Mouse (Mus musculus) C2C12 (cell line): ENCODE data around the gene Dag1. TPM values are rescaled to one million over a fixed set of nuclear protein-coding genes. Genes with fewer than 3 reads are reported as not detected.

ENCODE experiments used
- H3K27me3 ChIP-seq: one replicate; pipeline ENCODE4 v1.6.1; 2011; ENCODE audit not compliant: control insufficient read depth, insufficient read depth, insufficient read length
- H3K36me3 ChIP-seq: one replicate; pipeline ENCODE4 v1.6.1; 2011; ENCODE audit not compliant: control insufficient read depth, insufficient read depth
- H3K4me3 ChIP-seq: one replicate; pipeline ENCODE4 v1.5.1; 2011; ENCODE audit warnings: mild to moderate bottlenecking, control low read depth; ENCODE audit not compliant: poor library complexity, insufficient read depth, severe bottlenecking
- H3K79me2 ChIP-seq: one replicate; pipeline ENCODE4 v1.6.1; 2011; ENCODE audit not compliant: control insufficient read depth, insufficient read depth
- H3K79me3 ChIP-seq: one replicate; pipeline ENCODE4 v1.6.1; 2011; ENCODE audit warnings: low read depth, control low read depth
- H3ac ChIP-seq: one replicate; pipeline ENCODE3; 2011; ENCODE audit warnings: low read depth; ENCODE audit not compliant: control insufficient read depth, insufficient read length
- CEBPB ChIP-seq: IDR thresholded peaks from one replicate; pipeline ENCODE4 v1.6.1; 2011; ENCODE audit warnings: low read depth, mild to moderate bottlenecking, control low read depth, moderate library complexity
- CTCF ChIP-seq: IDR thresholded peaks from one replicate; pipeline ENCODE4 v1.5.1; 2011; ENCODE audit not compliant: control insufficient read depth, insufficient read depth, insufficient read length
- FOSL1 ChIP-seq: IDR thresholded peaks from one replicate; pipeline ENCODE4 v1.8.0; 2011; ENCODE audit warnings: mild to moderate bottlenecking, low read length; ENCODE audit not compliant: poor library complexity, insufficient read depth, severe bottlenecking
- MAX ChIP-seq: IDR thresholded peaks from one replicate; pipeline ENCODE4 v1.6.1; 2011; ENCODE audit warnings: mild to moderate bottlenecking, control low read depth
- MYOD1 ChIP-seq: IDR thresholded peaks from one replicate; pipeline ENCODE4 v1.6.1; 2011; ENCODE audit warnings: low read depth; ENCODE audit not compliant: control insufficient read depth, insufficient read length
- MYOG ChIP-seq: IDR thresholded peaks from one replicate; pipeline ENCODE4 v1.6.1; 2011; ENCODE audit not compliant: control insufficient read depth, insufficient read length; ENCODE audit errors: extremely low read depth
- USF1 ChIP-seq: IDR thresholded peaks from one replicate; pipeline ENCODE4 v1.6.1; 2011; ENCODE audit warnings: low read depth, mild to moderate bottlenecking, control low read depth, moderate library complexity
- polyA plus RNA-seq: library from polyadenylated mRNA; unstranded; fragments of >200 nt; fragmentation: generic; extraction: Trizol; gene quantifications from one replicate; pipeline ENCODE4 v1.2.1, GENCODE M21; 2012; ENCODE audit warnings: missing spikeins

Gene Dag1
- polyA plus RNA-seq, 1 experiment, result 42.3 TPM

DNA sequence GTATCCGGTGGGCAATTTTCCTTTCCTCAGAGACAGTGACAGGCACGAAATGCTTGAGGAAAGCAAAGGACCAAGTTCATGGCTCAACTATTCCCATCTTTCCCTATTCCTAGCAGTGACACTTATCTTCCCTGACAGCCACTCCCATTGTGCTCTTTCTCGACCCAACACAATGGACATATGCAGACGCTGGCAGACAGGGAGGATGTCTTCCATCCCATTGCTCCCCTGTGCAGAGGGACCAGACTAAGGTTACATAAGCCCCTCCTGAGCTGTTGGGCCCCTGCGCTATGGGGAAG is 74.3 kb downstream of the Dag1 start:
- H3K36me3 ChIP-seq, result no peaks in the 10 kb centered on the region
- H3K79me3 ChIP-seq, result no peaks in the 10 kb centered on the region
- H3K79me2 ChIP-seq, result no peaks in the 10 kb centered on the region
- no peak for TF ChIP-seq MYOG
- no peak for TF ChIP-seq MAX
- TF ChIP-seq CTCF, result no peak
- no peak for TF ChIP-seq FOSL1
- H3K27me3 ChIP-seq, result peaks cover 54% of the 10 kb centered on the region
- H3ac ChIP-seq, result no peak overlapping the region
- H3K4me3 ChIP-seq, result no peak overlapping the region

DNA sequence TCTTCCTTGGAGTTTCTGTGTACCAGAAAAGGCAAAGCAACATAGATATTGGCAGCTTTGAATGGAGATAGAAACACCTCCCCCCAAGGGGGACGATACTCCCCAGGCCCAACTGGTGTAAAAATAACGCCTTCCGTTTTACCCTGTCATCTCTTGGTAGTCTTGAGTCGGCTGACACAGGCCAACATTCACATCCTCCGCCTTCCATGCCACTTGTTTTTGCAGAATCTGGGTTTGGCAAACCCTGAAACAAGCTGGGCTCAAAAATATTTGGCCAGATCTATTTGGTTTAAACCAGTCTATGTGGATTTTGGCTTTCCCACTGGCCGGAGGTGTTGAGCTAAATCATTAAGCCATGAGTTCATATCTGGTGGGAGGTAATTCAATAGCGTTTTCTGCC is 74.7 kb downstream of the Dag1 start:
- peaks cover 54% of the 10 kb centered on the region for H3K27me3 ChIP-seq
- no peaks in the 10 kb centered on the region for H3K79me2 ChIP-seq
- no peaks in the 10 kb centered on the region for H3K36me3 ChIP-seq
- TF ChIP-seq CEBPB, result no peak
- no peak overlapping the region for H3K4me3 ChIP-seq
- H3K79me3 ChIP-seq, result no peaks in the 10 kb centered on the region
- no peak overlapping the region for H3ac ChIP-seq

GRCm38 (mm10) chr9:108188511-108188910 is 75.2 kb downstream of the Dag1 start:
- Histone ChIP-seq H3K4me3 (no peak overlapping the region), H3K79me2 (no peaks in the 10 kb centered on the region), H3K27me3 (peaks cover 58% of the 10 kb centered on the region), H3K36me3 (no peaks in the 10 kb centered on the region), H3K79me3 (no peaks in the 10 kb centered on the region), H3ac (no peak overlapping the region)
- TF ChIP-seq CEBPB (no peak), MYOG (no peak), USF1 (no peak), MYOD1 (no peak), CTCF (no peak), MAX (no peak)

DNA sequence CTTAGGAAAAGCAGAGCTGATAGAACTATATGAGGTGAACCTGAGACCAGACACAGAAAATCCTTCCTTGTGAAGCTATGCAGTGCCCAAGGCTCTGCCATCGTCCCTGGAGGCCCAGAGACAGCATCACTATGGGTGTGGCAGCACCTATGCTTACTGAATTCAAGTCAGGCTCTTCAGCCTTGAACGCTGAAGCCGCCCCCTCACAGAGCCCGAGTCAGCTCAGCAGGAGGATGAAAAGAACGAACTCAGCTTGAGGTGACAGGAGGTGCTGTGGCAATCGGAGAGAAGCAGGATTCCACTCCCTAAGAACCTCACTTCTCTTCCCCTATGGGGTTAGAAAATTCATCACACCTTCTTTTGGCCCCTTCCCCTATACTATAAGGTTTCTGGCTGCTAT is 76.1 kb downstream of the Dag1 start:
- Histone ChIP-seq H3K36me3 (no peaks in the 10 kb centered on the region), H3K4me3 (no peak overlapping the region), H3ac (no peak overlapping the region), H3K79me3 (no peaks in the 10 kb centered on the region), H3K27me3 (peaks cover 52% of the 10 kb centered on the region), H3K79me2 (no peaks in the 10 kb centered on the region)
- TF ChIP-seq MYOD1, result no peak
- TF ChIP-seq CTCF, result no peak
- TF ChIP-seq FOSL1, result no peak
- TF ChIP-seq MYOG, result no peak
- TF ChIP-seq MAX, result no peak
- TF ChIP-seq USF1, result no peak
- TF ChIP-seq CEBPB, result no peak

- no peak for TF ChIP-seq CTCF
- TF ChIP-seq CEBPB, result no peak
- no peak for TF ChIP-seq MAX
- TF ChIP-seq MYOG, result no peak
- TF ChIP-seq USF1, result no peak
- no peak for TF ChIP-seq MYOD1
- Histone ChIP-seq H3ac (no peak overlapping the region), H3K27me3 (peaks cover 53% of the 10 kb centered on the region), H3K4me3 (no peak overlapping the region), H3K36me3 (no peaks in the 10 kb centered on the region), H3K79me2 (no peaks in the 10 kb centered on the region), H3K79me3 (no peaks in the 10 kb centered on the region)
Observed at GRCm38 (mm10) chr9:108185786-108186185, 78.0 kb downstream of the Dag1 start.

- Histone ChIP-seq H3K4me3 (no peak overlapping the region), H3K79me3 (no peaks in the 10 kb centered on the region), H3K36me3 (no peaks in the 10 kb centered on the region), H3K27me3 (peaks cover 41% of the 10 kb centered on the region), H3ac (no peak overlapping the region), H3K79me2 (no peaks in the 10 kb centered on the region)
- TF ChIP-seq USF1 (no peak), MYOD1 (no peak), CEBPB (no peak)
Observed at GRCm38 (mm10) chr9:108183531-108183994, 80.2 kb downstream of the Dag1 start.
